Mouse (Mus musculus) small intestine, adult 2 months (tissue): ENCODE measurements around the gene Pkhd1. TPM values are rescaled to one million over a fixed set of nuclear protein-coding genes. Genes with fewer than 3 reads are reported as not detected.

ENCODE experiments used
- H3K27ac ChIP-seq: fragments of 200-500 bp; 2 replicates; pipeline ENCODE4 v1.5.1; 2012; ENCODE audit warnings: low read depth, low read length, control low read depth, inconsistent platforms; ENCODE audit not compliant: insufficient read depth
- H3K27me3 ChIP-seq: fragments of 200-500 bp; 2 replicates; pipeline ENCODE4 v1.6.1; 2012; ENCODE audit warnings: mild to moderate bottlenecking, moderate library complexity, low read length, inconsistent platforms; ENCODE audit not compliant: control insufficient read depth, insufficient read depth
- H3K36me3 ChIP-seq: fragments of 200-500 bp; 2 replicates; pipeline ENCODE4 v1.6.1; 2012; ENCODE audit warnings: mild to moderate bottlenecking, low read length, control low read depth, inconsistent platforms; ENCODE audit not compliant: control insufficient read depth, insufficient read depth
- H3K4me1 ChIP-seq: fragments of 200-500 bp; 2 replicates; pipeline ENCODE4 v1.6.1; 2012; ENCODE audit warnings: low read length, inconsistent platforms, mixed read lengths; ENCODE audit not compliant: control insufficient read depth, insufficient read depth, insufficient read length
- H3K4me3 ChIP-seq: fragments of 200-500 bp; 2 replicates; pipeline ENCODE4 v1.5.1; 2012; ENCODE audit warnings: low read depth, mild to moderate bottlenecking, control low read depth, inconsistent platforms, low read length, moderate library complexity
- CTCF ChIP-seq: fragments of 200-500 bp; IDR thresholded peaks from 2 replicates; pipeline ENCODE4 v1.5.1; 2012; ENCODE audit warnings: low read depth, mild to moderate bottlenecking, control low read depth, inconsistent platforms, low read length, moderate library complexity, mixed read lengths; ENCODE audit not compliant: insufficient replicate concordance, insufficient read length; ENCODE audit errors: extremely low read depth
- POLR2A ChIP-seq: fragments of 200-500 bp; IDR thresholded peaks from 2 replicates; pipeline ENCODE4 v1.6.1; 2012; ENCODE audit warnings: low read depth, mild to moderate bottlenecking, control low read depth, inconsistent platforms, low read length, moderate library complexity
- WGBS: fragments of 180-500 bp; shearing (Covaris S2); methylation state at CpG from one replicate; pipeline ENCODE4 v1.1.7; 2018; 5-methylcytosine and 5-hydroxymethylcytosine counted together
- polyA plus RNA-seq: library from polyadenylated mRNA; depleted of rRNA; stranded (reverse); fragments of >200 nt; gene quantifications from 2 replicates; pipeline ENCODE4 v1.2.3, GENCODE M21; 2012

The Pkhd1 gene
- polyA plus RNA-seq, 1 experiment, result 0.03 TPM

DNA sequence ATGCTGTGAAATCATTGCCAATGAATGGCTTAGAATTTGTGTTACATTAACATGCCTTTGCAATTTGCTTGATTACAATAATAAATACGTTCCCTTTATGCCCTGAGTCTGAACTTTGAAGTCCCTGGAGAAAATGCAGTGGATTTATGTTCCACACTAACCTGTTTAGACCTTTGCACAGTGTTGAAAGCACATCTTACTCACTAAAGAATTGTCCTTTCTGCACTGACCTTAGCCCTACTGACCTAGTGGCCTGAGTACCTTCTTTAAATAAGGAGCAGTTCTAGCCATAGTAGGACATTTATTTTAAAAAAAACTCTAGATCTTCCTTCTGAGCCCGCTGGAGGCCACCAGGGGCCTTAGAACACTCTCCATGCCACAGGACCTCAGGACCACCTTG is 467.8 kb downstream of the Pkhd1 start:
- no peaks in the 10 kb centered on the region for H3K4me1 ChIP-seq
- no peaks in the 10 kb centered on the region for H3K27me3 ChIP-seq
- TF ChIP-seq POLR2A (no peak), CTCF (no peak)
- H3K27ac ChIP-seq, result no peak overlapping the region
- no peaks in the 10 kb centered on the region for H3K36me3 ChIP-seq
- 54% methylated on average over 2 of the region's 2 CpGs for WGBS
- H3K4me3 ChIP-seq, result no peak overlapping the region

DNA sequence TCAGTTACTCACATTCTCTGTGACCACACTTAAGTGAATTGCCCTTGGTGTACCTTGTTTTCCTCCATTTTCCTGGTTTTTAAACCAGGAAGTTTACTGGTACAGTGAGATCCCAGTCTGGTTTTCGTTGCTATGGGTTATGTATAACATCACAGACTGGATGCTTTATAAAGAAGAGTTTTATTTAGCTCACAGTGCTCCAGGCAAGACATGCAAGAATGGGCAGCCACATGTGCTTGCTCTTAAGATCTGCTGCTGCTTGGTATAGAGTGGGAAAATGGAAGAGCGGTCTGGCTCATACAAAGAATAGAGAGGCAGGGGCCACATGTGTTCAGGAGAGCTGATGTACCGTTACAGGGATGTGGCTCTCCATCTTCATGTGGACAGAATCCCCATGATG is 481.7 kb downstream of the Pkhd1 start:
- Histone ChIP-seq H3K27me3 (no peaks in the 10 kb centered on the region), H3K4me1 (no peaks in the 10 kb centered on the region), H3K27ac (no peak overlapping the region), H3K36me3 (no peaks in the 10 kb centered on the region), H3K4me3 (no peak overlapping the region)
- 72% methylated on average over 3 of the region's 3 CpGs for WGBS
- TF ChIP-seq CTCF, result no peak
- no peak for TF ChIP-seq POLR2A

DNA sequence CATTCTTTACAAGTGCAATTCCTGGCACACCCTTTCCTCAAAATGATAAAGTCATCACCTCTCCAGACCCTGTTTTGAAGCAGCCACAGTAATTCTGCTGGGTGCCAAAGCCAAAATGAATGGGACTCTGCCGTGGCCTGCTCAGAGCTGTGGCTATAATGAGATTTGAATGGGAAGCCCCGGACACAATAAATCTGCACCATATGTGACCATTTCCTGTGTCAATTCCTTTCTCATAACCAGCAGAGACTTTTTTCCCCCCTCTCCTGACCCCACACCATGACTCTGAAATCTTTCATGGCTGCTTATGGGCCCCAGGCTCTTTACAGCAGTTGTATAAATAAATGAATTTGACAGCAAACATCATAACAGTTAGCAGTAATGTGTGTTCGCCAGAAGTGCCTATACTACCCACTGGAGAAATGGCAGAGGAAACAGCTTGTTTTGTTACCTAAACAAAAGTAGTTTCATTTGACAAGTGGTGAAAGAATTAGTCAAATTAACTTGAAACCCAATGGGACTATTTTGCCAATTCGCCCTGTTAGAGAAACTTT is 482.7 kb downstream of the Pkhd1 start:
- TF ChIP-seq POLR2A, result no peak
- no peak for TF ChIP-seq CTCF
- no peaks in the 10 kb centered on the region for H3K27me3 ChIP-seq
- H3K4me3 ChIP-seq, result no peak overlapping the region
- 60% methylated on average over 4 of the region's 4 CpGs for WGBS
- no peak overlapping the region for H3K27ac ChIP-seq
- no peaks in the 10 kb centered on the region for H3K4me1 ChIP-seq
- H3K36me3 ChIP-seq, result no peaks in the 10 kb centered on the region

DNA sequence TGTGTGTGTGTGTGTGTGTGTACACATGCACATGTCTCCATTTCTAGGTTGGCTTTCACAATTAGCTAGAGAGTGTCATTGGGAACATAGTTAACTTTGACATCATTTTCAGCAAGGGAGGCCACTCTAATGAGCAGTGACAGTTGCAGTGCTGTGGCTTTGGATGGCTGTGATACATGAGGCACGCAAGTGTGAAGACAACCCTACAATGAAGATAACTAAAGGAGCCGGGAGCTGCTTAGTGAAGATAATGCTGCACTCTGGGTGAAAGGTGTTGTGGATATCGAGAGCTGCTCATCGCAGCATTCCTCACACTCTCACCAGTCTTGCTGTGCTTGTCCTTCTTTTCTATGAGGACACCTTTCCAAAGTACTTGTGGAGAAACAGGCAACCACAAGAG is 484.2 kb downstream of the Pkhd1 start:
- no peak overlapping the region for H3K27ac ChIP-seq
- WGBS, result 85% methylated on average over 4 of the region's 4 CpGs
- H3K36me3 ChIP-seq, result no peaks in the 10 kb centered on the region
- H3K4me3 ChIP-seq, result no peak overlapping the region
- no peaks in the 10 kb centered on the region for H3K27me3 ChIP-seq
- TF ChIP-seq POLR2A, result no peak
- no peak for TF ChIP-seq CTCF
- no peaks in the 10 kb centered on the region for H3K4me1 ChIP-seq

DNA sequence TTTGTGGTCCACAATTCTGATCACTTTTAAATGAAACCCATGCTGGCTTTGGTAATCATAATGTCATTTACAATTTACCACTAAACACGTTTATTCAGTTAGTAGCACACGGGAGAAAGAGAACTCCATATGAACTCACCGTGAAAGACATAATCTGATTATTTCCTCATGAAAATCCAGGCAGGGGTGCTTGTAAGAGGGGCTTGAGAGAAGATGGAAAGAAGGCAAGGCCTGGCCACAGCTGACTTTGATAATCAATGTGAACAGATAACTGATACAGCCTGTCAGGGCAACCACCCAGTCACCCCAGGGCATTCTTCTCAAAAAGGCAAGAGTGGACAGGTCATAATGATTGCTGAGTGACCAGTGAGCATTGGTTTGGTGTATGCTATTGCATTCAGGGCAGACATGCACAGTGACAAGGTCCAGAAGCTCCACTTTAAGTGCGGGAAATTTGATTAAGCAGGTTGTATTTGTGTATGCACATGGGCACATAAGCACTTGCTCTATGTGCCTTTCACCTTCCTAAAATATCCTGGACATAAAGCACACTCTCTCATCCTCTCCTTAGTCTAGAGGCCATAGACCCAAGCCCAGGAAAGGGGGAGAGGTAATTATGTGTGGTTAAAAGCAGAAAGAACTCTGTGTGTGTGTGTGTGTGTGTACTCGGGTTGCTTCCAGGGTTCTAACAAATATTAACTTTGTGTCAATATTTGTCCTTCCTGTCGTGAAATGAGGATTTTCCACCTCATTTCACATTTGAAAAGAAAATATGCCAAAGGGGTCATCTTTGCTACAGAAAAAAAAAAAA is 485.9 kb downstream of the Pkhd1 start:
- Histone ChIP-seq H3K4me3 (no peak overlapping the region), H3K36me3 (no peaks in the 10 kb centered on the region), H3K4me1 (no peaks in the 10 kb centered on the region), H3K27me3 (no peaks in the 10 kb centered on the region), H3K27ac (no peak overlapping the region)
- 35% methylated on average over 6 of the region's 6 CpGs for WGBS
- TF ChIP-seq POLR2A, result no peak
- TF ChIP-seq CTCF, result no peak

DNA sequence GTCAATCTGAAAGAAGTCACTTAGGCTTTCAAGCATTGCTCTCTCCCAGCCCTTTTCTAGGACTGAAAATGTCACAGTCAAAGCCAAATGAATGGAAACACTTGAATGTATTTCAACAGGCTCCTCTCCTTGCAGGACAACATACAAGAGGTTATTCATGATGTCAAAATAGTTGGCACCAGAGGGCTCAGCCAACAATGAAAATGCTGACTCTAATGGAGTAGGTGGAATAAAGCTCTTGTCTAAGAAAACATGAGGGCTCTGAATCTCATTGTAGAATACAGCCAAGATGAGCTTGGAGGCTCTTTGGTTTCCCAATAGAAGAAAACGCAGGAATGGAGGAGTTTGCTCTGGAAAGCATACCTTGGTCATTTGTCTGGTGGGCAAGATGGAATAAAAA is 500.5 kb downstream of the Pkhd1 start:
- Histone ChIP-seq H3K27me3 (no peaks in the 10 kb centered on the region), H3K4me1 (no peaks in the 10 kb centered on the region), H3K4me3 (no peak overlapping the region), H3K36me3 (no peaks in the 10 kb centered on the region), H3K27ac (no peak overlapping the region)
- TF ChIP-seq CTCF, result no peak
- no peak for TF ChIP-seq POLR2A
- WGBS, result 79% methylated on average over 1 of the region's 1 CpGs

DNA sequence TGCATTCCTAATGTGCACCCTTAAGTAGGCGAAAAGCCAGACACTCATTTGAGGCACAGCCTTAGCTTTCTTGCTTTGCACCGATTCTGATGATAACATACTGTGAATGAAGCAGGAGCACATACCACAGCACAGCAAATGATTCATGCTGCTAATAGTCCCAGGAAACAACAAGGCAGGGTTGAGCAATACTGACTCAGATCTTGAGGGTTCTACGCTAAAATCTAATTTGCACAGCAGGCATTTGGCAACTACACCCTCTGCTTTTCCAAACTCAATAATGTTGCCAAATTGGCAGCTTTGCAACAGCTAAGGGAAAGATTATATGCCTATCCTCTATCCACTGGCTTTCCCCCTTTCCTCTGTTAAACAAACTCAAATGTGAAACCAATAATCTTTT is 548.1 kb downstream of the Pkhd1 start:
- H3K27me3 ChIP-seq, result no peaks in the 10 kb centered on the region
- H3K27ac ChIP-seq, result no peak overlapping the region
- no peak overlapping the region for H3K4me3 ChIP-seq
- H3K36me3 ChIP-seq, result no peaks in the 10 kb centered on the region
- H3K4me1 ChIP-seq, result no peaks in the 10 kb centered on the region
- no peak for TF ChIP-seq POLR2A
- TF ChIP-seq CTCF, result no peak
- WGBS, result 71% methylated on average over 3 of the region's 3 CpGs

DNA sequence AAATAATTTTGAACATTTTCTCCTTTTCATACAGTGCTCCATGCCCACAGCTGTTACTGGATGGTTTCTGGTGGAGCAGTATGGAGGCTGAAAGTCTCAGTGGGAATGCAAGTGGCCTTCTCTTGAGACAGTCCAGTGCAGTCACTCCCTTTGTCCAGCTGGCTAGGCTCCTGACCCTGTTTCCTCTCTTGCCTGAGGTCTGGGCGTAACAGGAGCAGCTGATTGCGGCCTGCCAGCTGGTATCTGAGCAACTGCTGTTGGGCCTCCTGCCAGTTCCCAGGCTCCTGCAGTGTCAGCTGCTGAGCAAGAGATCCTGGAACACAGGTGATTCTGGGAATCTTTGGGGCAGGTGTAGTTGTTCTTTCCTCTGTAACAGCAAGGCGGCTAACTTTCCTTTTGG is 559.6 kb downstream of the Pkhd1 start:
- 71% methylated on average over 3 of the region's 3 CpGs for WGBS
- no peak for TF ChIP-seq POLR2A
- no peak for TF ChIP-seq CTCF
- Histone ChIP-seq H3K36me3 (no peaks in the 10 kb centered on the region), H3K4me1 (no peaks in the 10 kb centered on the region), H3K4me3 (no peak overlapping the region), H3K27ac (no peak overlapping the region), H3K27me3 (no peaks in the 10 kb centered on the region)
